Mouse (Mus musculus) frontal cortex, postnatal 25 days (tissue): ENCODE data around the gene Tbl3.

Experiments used
- DNase-seq, 2 experiments: peaks; one replicate each; pipeline ENCODE4 v3.0.0; 2022; ENCODE audit warnings: low spot score in 2 of 2

Gene Tbl3

DNA sequence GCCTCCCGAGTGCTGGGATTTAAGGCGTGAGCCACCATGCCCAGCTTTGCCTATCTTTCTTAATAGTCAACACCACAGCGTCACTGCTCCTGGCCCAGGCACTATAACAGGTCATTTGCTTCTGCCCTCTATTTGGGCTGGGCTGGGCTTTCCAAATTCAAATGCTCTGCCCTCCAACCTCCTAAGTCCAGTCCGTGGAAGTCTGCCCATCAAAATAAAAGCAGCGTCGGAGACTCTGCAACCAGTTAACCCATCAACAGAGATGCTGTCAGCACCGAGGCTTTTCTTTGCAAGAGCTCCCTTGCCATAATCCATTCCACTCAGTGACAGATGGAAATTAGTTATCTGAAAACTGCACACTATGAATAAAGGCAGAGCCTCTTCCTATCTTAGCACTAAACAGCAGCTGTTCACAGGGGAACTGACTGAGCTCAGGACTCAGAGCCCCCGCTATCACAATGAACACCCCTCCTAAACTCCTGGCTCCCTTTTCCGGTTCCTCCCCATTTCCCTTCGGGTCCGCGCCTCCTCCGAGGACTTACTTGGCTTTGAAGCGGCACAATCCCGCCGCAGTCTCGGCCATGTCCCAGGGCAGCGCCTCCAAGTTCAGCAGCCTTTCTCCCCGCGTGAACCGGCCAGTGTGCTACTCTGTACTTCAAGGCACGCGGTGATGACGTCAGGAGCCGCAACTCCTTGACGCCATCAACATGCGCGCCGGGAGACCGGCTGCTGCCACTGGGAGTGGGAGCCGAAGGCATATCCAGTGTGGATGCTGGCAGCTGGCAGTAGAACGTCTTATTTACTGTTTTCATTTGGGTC lies at the start of gene Tbl3:
TSS of gene Tbl3 (minus strand) at position 679 of the 819 bp plus-strand sequence.
- DNase-seq: peak; percentile 93 to 95

DNA sequence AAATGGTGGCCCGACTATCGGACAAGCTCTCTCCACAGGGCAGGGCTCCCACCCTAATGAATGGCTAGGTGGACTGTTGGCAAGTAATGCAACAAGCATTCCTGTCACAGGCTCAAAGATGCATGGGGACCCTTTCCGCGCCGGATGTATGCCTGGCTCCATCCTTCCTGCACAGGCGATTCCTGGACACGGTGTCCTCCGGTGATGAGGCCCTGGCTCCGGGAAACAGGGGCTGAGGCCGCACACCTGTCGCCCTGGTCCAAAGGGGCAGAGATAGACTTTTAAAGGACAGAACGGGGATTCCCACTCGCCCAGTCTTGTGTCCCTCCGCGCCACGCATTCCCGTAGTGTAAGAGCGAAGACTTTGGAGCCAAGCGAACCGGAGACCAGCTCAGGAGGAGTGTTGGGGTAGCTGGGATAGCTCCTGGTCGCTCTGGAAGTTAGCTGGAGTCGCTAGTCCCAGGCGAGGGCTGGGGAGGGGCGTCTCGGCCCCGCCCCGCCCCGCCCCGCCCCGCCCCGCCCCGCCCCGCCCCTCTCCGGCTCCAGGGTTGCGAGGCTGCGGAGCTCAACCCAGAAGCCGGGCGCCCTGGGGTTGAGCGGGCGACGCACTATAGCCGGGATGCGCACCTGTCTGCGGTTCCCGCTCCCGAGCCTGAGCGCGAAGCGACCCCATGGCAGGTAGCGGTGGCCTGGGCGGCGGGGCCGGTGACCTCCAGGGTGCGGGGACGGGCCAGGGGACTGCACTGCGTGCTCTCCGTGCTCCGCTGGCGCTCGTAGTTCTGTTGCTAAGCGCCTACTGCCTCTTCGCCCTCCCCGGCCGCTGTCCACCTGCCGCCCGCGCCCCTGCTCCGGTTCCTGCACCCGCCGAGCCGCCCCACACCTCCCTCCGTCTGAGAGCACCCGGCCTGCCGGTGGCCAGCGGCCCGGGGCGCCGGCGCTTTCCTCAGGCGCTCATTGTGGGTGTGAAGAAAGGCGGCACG lies 45.2 kb upstream of the Tbl3 start, which contains the start of gene Hs3st6:
TSS of gene Hs3st6 (plus strand) at position 574 of the 980 bp plus-strand sequence.
- no peak for DNase-seq

DNA sequence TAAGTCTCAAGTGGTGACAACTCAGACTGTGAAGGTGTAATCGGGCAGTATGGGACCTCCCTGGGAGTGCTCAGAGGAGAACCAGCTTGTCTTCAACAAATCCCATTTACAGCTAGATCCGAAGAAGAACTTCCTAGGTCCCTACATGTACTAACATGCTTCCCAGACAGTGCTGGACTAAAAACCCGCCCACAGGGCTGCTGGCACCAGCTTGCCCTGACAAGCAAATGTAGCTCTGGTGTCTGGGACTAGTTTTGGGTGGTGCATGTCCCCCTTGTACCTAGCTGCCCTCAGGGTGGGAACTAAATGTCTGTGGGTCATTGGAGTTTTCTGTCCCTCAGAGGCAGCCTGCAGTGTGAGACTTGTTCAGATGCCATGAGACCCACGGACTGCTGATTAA lies 44.1 kb upstream of the Tbl3 start:
- DNase-seq: no peak

DNA sequence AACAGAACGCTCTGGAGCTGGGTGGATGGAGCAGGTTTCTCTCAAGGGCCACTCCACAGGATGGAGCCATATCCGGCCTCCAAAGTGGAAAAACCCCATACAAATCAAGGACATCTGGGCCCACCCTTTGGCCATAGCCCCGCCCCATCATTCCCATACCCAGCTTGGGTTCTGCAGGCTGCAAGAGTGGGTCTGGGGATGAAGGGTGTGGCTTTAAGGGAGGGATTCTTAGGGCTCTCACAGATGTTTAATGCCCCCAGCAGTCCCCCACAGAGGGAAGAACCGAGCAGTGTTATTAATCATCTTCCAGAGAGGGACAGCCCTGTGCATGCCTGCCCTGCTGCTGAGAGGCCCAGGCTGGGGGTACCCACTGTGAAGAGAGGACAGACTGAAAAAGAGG lies 39.5 kb upstream of the Tbl3 start:
- no peak for DNase-seq

DNA sequence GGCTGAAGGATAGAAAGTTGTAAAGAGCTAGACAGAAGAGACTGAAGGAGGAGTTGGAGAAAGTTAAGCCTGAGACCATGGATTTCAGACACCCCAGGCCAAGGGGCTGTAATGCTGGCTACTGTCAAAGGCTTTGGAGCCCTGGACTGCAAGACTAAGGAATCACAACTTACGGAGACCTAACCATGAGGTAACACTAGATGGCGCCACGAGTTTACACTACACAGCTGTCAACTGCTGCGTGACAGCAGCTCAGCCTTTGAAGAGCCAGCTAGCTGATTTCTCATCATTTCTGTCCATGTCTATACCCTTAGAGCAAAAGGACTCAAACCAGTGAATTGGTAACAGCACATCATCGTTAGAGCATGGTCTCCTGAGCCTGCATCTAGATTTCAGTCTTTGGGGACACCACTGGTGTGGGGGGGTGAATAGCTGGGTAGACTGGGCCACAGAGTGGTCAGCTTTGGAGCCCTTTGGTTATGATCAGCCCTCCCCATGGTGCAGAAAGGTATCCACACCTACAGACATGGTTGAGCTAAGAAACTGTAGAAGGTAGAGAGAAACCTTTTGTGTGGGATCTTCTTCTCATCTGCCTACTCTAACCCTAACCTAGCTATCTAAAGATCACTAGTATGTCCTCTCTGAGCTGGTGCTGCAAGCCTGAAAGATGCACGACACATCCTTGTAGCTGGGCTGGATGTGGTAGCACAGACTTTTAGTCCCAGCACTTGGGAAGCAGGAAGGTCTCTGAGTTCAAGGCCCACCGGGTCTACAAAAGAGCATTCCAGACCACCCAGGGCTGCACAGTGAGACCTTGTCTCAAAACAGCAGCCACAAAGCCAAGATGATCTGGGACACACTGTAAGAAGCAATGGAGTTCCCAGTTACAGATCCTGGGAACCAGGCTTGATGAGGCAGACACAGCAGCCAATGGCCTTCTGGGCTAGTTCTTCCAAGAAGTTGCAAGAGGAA lies 38.4 kb upstream of the Tbl3 start:
- peak; percentile 68 to 81 for DNase-seq

DNA sequence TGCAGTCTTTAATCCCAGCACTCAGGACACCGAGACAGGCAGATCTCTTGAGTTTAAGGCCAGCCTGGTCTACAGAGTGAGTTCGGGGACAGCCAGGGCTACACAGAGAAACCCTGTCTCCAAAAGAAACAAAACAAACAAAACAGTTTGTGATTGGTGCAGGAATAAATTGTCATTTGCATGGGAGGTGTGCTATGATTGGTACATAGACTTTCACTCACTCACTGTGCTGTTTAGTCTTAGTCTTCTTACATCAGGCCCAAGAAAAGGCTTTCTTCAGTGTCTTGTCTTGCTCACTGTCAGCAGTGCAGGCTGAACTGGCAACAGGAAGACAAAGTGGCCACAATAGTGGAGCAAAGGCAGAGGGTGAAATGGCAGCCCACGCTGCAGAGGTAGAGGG lies 36.9 kb upstream of the Tbl3 start:
- no peak for DNase-seq

DNA sequence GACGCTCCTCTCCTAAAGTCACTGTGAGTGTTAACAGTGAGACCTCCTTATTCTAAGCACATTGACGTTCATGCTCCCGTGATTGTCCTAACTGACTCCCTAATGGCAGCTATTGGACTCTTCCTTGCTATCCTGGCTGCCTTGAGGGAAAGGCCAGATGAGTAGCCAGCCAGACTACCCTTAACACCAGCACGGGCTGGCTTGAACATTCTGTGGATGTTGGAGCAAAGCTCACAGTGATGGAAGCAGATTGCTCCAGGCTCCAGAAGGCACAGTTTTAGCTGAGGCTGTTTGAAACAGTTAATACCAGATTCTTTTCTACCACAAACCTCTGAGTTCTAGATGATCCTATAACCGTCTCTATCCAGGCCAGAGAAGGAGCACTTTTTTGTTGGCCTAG lies 36.4 kb upstream of the Tbl3 start:
- DNase-seq: no peak

DNA sequence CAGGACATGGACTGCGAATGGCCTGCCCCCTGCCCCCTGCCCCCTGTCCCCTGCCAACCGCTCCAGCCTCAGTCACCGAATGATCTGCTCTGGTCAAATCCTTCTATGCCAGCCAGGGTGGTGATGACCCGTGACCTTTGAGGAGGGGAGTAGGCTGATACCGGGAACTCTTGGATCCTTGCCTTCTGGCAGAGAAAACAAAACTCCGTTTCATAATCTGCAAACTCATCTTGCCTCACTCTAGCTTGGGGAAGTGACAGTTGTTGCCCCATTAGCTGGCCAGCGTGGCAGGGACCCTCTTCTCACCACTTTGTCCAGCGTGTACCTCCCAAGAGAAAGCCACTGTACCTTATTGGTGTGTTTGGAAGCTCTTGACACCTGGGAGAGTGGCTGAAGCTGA lies 34.8 kb upstream of the Tbl3 start:
- no peak for DNase-seq

DNA sequence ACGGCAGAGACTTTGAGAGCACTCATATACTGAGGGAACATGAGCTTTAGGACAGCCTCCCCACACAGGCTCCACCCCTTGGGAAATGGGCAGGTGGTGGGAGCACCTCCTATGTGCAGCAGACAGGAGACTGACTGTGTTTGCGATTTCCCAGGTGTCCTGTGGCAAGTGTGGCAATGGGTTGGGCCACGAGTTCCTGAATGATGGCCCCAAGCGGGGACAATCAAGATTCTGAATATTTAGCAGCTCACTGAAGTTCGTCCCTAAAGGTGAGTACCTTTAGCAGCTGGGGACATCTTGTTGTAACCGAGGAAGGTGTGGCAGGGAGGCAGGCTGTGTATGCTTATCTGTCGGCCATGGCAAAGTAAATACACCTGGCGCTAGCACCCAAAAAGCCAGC lies 32.5 kb upstream of the Tbl3 start:
- DNase-seq: no peak

DNA sequence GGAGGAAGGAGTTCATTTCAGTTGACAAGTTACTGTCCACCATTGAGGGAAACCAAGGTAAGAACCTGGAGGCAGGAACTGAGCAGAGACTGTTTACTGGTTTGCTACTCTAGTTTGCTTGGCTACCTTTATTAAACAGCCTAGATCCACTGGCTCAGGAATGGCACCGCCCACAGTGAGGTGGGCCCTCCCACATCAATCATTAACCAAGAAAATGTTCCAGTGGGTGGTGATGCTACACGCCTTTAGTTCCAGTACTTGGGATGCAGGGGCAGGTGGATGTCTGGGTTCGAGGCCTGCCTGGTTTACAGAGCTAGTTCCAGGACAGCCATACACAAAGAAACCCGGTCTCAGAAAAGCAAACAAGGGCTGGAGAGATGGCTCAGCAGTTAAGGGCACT lies 30.8 kb upstream of the Tbl3 start:
- DNase-seq: no peak

DNA sequence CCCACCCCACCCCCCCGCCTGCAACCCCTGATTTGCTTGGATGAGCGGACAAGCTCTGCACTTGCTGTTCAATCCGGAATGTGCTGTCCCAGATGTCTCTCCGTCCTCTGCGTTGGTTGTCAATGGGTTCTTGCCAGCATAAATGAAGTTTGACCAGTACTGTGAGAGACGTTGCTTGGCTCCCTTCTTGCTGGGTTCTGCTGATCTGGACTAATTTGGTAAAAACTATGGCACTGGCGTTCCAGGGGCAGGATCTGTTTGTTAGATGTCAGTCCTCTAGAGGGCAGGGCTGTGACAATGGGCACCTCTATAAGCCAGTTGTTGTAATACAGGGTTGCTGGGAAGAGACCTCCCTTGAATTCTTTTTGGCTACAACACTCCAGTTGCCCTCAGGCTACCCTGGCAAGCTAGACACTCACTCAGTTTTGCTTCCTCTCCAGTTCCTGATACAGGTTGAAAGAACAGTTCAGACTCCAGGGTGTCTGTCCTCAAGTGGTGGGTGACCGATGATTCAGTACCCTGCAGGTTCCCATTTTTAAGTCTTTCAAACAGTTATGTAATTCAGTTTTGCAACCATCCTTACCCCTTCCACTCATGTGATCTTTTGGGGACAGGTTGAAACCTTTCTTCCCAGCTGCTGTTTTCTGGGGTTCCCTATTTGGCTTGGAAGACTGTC lies 29.8 kb upstream of the Tbl3 start:
- DNase-seq: no peak

DNA sequence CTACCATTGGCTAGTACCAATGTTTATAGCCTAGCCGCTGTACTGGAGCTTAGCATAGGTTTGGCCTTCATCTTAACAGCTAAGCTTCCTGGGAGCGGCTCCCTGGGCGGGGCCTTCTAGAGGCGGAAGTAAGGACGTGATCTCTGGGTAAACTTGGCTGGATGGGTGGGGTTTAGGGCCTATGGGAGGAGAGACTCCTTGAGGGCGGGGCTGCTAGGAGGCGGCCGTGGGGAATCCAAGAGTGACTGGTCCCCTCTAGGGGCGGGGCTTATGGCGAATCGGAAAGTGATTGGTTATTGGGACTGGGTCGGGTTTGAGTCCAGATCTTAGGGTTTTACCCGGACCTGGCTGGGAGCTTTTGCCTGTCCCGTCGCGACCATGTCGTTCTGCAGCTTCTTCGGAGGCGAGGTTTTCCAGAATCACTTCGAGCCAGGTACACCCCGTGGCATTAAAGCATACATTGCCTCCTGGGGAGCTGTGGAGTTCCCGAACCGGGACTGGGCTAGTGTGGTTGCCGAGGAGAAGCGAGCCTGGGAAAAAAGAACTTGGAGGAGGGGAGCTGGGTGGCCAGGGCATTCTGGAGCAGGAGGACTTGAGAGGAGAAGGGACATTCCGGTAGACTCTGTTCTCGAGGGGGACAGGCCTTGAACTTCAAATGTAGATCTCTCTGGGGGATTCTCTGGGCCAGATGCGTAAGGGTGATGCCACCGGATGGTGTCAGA lies 29.0 kb upstream of the Tbl3 start, which contains the start of gene Msrb1:
TSS of gene Msrb1 (plus strand) at position 313 of the 722 bp plus-strand sequence.
- peak; percentile 79 to 85 for DNase-seq

DNA sequence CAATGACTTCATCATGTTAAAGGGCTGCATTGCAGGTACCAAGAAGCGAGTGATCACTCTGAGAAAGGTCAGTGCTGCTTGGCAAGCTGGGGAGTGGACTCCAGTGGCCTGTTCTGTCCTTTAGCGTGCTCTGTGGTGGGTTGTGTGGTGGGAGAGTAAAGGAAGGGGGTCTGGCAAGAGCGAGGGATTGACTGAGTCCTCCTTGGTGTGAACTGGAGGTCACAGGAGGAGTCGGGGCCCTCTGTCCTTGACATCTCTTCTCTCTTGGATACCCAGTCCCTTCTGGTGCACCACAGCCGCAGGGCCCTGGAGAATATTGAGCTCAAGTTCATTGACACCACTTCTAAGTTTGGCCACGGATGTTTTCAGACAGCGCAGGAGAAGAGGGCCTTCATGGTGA lies 28.0 kb upstream of the Tbl3 start:
- no peak for DNase-seq

DNA sequence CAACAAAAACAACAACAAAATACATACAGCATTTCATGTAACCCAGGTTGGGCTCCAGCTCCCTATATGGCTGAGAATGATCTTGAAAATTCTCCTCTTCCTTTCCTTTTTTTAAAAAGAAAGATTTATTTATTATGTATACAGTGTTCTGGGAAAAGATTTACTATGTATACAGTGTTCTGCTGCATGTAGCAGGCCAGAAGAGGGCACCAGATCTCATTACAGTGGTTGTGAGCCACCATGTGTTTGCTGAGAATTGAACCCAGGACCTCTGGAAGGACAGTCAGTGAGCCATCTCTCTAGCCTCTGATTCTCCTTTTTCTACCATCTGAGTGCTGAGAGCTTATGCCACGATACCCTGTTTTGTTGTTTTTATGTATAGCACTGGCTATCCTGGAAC lies 27.1 kb upstream of the Tbl3 start:
- DNase-seq: no peak

DNA sequence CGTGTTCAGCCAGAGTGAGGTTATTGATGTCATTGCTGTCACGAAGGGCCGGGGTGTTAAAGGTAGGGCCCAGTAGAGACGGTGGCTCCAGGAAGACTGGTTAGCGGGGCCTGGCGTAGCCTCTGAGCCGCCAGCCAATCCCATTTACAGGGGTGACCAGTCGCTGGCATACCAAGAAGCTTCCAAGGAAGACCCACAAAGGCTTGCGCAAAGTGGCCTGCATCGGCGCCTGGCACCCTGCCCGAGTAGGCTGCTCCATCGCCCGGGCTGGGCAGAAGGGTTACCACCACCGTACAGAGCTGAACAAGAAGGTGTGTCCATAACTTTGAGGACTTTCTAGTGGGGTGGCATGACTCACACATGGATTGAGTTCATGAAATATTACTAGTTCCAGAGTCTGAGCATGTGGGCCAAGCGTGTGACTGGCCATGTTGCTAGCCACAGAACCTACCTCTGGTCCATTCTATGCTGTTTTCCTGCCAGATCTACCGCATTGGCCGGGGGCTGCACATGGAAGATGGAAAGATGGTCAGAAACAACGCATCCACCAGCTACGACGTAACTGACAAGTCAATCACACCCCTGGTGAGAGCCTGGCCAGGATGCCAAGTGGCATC lies 26.1 kb upstream of the Tbl3 start:
- no peak for DNase-seq

DNA sequence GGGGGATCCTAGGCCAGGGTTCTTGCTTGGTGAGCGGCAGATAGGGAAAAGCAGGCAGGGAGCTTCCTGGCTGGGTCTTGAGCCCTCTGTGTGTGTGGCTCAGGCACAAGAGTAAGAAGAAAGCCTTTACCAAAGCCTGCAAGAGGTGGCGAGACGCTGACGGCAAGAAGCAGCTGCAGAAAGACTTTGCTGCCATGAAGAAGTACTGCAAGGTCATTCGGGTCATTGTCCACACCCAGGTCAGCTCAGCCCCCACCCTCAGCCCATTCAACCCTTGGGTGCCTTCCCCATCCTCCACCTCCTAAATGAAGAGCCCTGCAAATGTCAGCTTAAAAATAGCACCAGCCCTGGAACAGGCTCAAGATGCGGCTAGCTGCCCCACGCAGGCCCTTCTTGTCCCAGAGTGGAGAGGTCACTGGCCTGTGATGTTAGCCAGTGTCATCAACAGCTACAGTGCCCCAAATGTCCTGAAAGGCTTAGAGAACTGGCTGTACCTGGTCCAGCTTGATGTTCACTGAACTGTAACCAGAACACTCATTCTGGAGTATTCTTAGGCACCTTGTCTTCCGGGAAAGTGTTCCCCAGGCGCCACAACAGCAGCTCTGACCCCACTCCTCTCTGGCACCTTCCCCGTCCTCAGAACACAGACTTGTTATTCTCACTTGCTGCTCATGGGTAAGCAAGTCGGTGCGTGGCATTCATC lies 24.9 kb upstream of the Tbl3 start:
- DNase-seq: no peak

DNA sequence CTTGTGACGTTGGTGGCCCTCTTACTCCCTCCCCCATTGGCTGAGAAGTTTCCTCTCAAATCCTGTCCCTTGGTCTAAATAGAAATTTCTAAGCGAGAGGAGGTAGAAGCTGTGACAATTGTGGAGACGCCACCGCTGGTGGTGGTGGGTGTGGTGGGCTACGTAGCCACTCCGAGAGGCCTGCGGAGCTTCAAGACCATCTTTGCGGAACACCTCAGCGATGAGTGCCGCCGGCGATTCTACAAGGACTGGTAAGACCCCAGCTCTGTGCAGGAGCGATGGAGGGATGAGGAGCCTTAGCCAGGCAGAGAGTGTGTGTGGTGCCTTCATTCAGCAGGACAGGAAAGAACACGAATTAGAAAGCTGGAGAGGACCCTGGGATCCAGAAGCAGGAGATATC lies 23.3 kb upstream of the Tbl3 start:
- no peak for DNase-seq

DNA sequence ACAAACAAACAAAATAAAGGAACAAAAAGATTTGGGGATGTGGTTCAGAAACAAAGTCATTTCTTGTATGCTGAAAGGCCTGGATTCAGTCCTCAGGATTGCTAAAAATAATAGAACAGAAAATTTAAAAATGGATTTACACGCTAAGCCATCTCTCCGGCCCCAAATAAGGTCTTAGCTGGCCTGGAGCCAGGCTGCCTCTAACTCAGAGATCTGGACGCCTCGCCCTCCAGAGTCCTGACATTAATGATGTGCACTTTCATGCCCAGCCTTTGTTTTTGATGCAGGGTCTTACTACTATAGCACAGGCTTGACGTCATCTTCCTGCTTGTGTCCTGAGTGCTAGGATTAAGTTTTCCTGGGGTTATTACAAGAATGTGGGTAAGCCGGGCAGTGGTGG lies 21.6 kb upstream of the Tbl3 start:
- DNase-seq: no peak

DNA sequence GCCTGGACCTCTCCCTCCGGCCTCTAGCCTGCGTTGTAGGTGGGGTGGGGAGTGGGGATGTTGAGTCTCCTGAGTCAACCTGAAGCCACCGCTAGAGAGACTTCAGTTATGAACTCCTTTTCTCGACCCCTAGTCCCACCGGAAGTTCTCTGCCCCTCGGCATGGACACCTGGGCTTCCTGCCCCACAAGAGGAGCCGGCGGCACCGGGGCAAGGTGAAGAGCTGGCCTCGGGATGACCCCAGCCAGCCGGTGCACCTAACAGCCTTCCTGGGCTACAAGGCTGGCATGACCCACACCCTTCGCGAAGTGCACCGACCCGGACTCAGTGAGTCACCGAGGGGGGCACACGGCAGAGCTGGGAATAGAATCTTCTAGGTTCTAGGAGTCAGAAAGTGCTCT lies 20.7 kb upstream of the Tbl3 start:
- no peak for DNase-seq
